Mouse (Mus musculus): ENCODE data around the gene Ccnq. TPM values are rescaled to one million over a fixed set of nuclear protein-coding genes. Genes with fewer than 3 reads are reported as not detected.

Gene Ccnq
- polyA plus RNA-seq, 1 experiment, result 75.6 TPM

GRCm38 (mm10) chr11:78751843-78752203 lies 294 bp upstream of the Ccnq start:
- WGBS, result 6% methylated on average over 2 of the region's 2 CpGs
- TF ChIP-seq CTCF (IDR thresholded peaks at IDR 0.05; ENCODE audit: borderline replicate concordance, control insufficient read depth, extremely low read depth, insufficient read depth, low read length, poor library complexity) (no peak), POLR2A (IDR thresholded peaks at IDR 0.05; ENCODE audit: control insufficient read depth, extremely low read depth, insufficient read depth, low read length, poor library complexity) (no peak)
- DNase-seq, result no peak
- no peaks in the 10 kb centered on the region for H3K27me3 ChIP-seq (ENCODE audit: control insufficient read depth, insufficient read depth, low read length)
- H3K4me3 ChIP-seq (ENCODE audit: control insufficient read depth, insufficient read depth, low read length), result peak overlapping the region; percentile 93
- no peak overlapping the region for H3K27ac ChIP-seq (ENCODE audit: control insufficient read depth, insufficient read depth, low read length)
- peaks cover 10% of the 10 kb centered on the region for H3K4me1 ChIP-seq (replicated peaks; ENCODE audit: control insufficient read depth, insufficient read depth, low read length)
- no peaks in the 10 kb centered on the region for H3K36me3 ChIP-seq (ENCODE audit: control insufficient read depth, insufficient read depth, low read length)

GRCm38 (mm10) chr11:78746264-78746663 lies 5.3 kb downstream of the Ccnq start:
- no peaks in the 10 kb centered on the region for H3K27me3 ChIP-seq (ENCODE audit: control insufficient read depth, insufficient read depth, low read length)
- no peak overlapping the region for H3K4me3 ChIP-seq (ENCODE audit: control insufficient read depth, insufficient read depth, low read length)
- TF ChIP-seq POLR2A (IDR thresholded peaks at IDR 0.05; ENCODE audit: control insufficient read depth, extremely low read depth, insufficient read depth, low read length, poor library complexity) (no peak), CTCF (IDR thresholded peaks at IDR 0.05; ENCODE audit: borderline replicate concordance, control insufficient read depth, extremely low read depth, insufficient read depth, low read length, poor library complexity) (no peak)
- 93% methylated on average over 7 of the region's 7 CpGs for WGBS
- H3K27ac ChIP-seq (ENCODE audit: control insufficient read depth, insufficient read depth, low read length), result no peak overlapping the region
- no peaks in the 10 kb centered on the region for H3K36me3 ChIP-seq (ENCODE audit: control insufficient read depth, insufficient read depth, low read length)
- H3K4me1 ChIP-seq (replicated peaks; ENCODE audit: control insufficient read depth, insufficient read depth, low read length), result peaks cover 8% of the 10 kb centered on the region
- DNase-seq, result no peak

GRCm38 (mm10) chr11:78745475-78745874 lies 6.1 kb downstream of the Ccnq start:
- Histone ChIP-seq H3K4me3 (ENCODE audit: control insufficient read depth, insufficient read depth, low read length) (no peak overlapping the region), H3K4me1 (replicated peaks; ENCODE audit: control insufficient read depth, insufficient read depth, low read length) (no peaks in the 10 kb centered on the region), H3K27me3 (ENCODE audit: control insufficient read depth, insufficient read depth, low read length) (no peaks in the 10 kb centered on the region), H3K27ac (ENCODE audit: control insufficient read depth, insufficient read depth, low read length) (no peak overlapping the region), H3K36me3 (ENCODE audit: control insufficient read depth, insufficient read depth, low read length) (no peaks in the 10 kb centered on the region)
- WGBS, result 80% methylated on average over 4 of the region's 4 CpGs
- no peak for DNase-seq
- TF ChIP-seq CTCF (IDR thresholded peaks at IDR 0.05; ENCODE audit: borderline replicate concordance, control insufficient read depth, extremely low read depth, insufficient read depth, low read length, poor library complexity), result no peak
- no peak for TF ChIP-seq POLR2A (IDR thresholded peaks at IDR 0.05; ENCODE audit: control insufficient read depth, extremely low read depth, insufficient read depth, low read length, poor library complexity)

GRCm38 (mm10) chr11:78742461-78742860 lies 9.1 kb downstream of the Ccnq start:
- TF ChIP-seq POLR2A (IDR thresholded peaks at IDR 0.05; ENCODE audit: control insufficient read depth, extremely low read depth, insufficient read depth, low read length, poor library complexity) (no peak), CTCF (IDR thresholded peaks at IDR 0.05; ENCODE audit: borderline replicate concordance, control insufficient read depth, extremely low read depth, insufficient read depth, low read length, poor library complexity) (no peak)
- WGBS, result 86% methylated on average over 3 of the region's 3 CpGs

GRCm38 (mm10) chr11:78741958-78742357 lies 9.6 kb downstream of the Ccnq start:
- no peak for DNase-seq
- H3K27me3 ChIP-seq (ENCODE audit: control insufficient read depth, insufficient read depth, low read length), result no peaks in the 10 kb centered on the region
- H3K4me1 ChIP-seq (replicated peaks; ENCODE audit: control insufficient read depth, insufficient read depth, low read length), result no peaks in the 10 kb centered on the region
- no peaks in the 10 kb centered on the region for H3K36me3 ChIP-seq (ENCODE audit: control insufficient read depth, insufficient read depth, low read length)
- H3K4me3 ChIP-seq (ENCODE audit: control insufficient read depth, insufficient read depth, low read length), result no peak overlapping the region
- 56% methylated on average over 7 of the region's 7 CpGs for WGBS
- H3K27ac ChIP-seq (ENCODE audit: control insufficient read depth, insufficient read depth, low read length), result no peak overlapping the region
- TF ChIP-seq CTCF (IDR thresholded peaks at IDR 0.05; ENCODE audit: borderline replicate concordance, control insufficient read depth, extremely low read depth, insufficient read depth, low read length, poor library complexity) (no peak), POLR2A (IDR thresholded peaks at IDR 0.05; ENCODE audit: control insufficient read depth, extremely low read depth, insufficient read depth, low read length, poor library complexity) (no peak)

More at GRCm38 (mm10) chr11:78742461-78742860, 9.1 kb downstream of the Ccnq start:
- no peaks in the 10 kb centered on the region for H3K4me1 ChIP-seq (replicated peaks; ENCODE audit: control insufficient read depth, insufficient read depth, low read length)
- DNase-seq, result no peak
- H3K36me3 ChIP-seq (ENCODE audit: control insufficient read depth, insufficient read depth, low read length), result no peaks in the 10 kb centered on the region
- no peak overlapping the region for H3K4me3 ChIP-seq (ENCODE audit: control insufficient read depth, insufficient read depth, low read length)
- no peak overlapping the region for H3K27ac ChIP-seq (ENCODE audit: control insufficient read depth, insufficient read depth, low read length)
- no peaks in the 10 kb centered on the region for H3K27me3 ChIP-seq (ENCODE audit: control insufficient read depth, insufficient read depth, low read length)

- H3K36me3 ChIP-seq (ENCODE audit: control insufficient read depth, insufficient read depth, low read length), result no peaks in the 10 kb centered on the region
- DNase-seq, result no peak
- H3K27ac ChIP-seq (ENCODE audit: control insufficient read depth, insufficient read depth, low read length), result no peak overlapping the region
- TF ChIP-seq POLR2A (IDR thresholded peaks at IDR 0.05; ENCODE audit: control insufficient read depth, extremely low read depth, insufficient read depth, low read length, poor library complexity) (no peak), CTCF (IDR thresholded peaks at IDR 0.05; ENCODE audit: borderline replicate concordance, control insufficient read depth, extremely low read depth, insufficient read depth, low read length, poor library complexity) (no peak)
- no peak overlapping the region for H3K4me3 ChIP-seq (ENCODE audit: control insufficient read depth, insufficient read depth, low read length)
- H3K27me3 ChIP-seq (ENCODE audit: control insufficient read depth, insufficient read depth, low read length), result no peaks in the 10 kb centered on the region
- H3K4me1 ChIP-seq (replicated peaks; ENCODE audit: control insufficient read depth, insufficient read depth, low read length), result no peaks in the 10 kb centered on the region
Measured at GRCm38 (mm10) chr11:78739361-78739760, 12.2 kb downstream of the Ccnq start.

- H3K4me3 ChIP-seq (ENCODE audit: control insufficient read depth, insufficient read depth, low read length), result no peak overlapping the region
- no peak overlapping the region for H3K27ac ChIP-seq (ENCODE audit: control insufficient read depth, insufficient read depth, low read length)
- 82% methylated on average over 3 of the region's 3 CpGs for WGBS
- H3K36me3 ChIP-seq (ENCODE audit: control insufficient read depth, insufficient read depth, low read length), result no peaks in the 10 kb centered on the region
- H3K4me1 ChIP-seq (replicated peaks; ENCODE audit: control insufficient read depth, insufficient read depth, low read length), result no peaks in the 10 kb centered on the region
- no peaks in the 10 kb centered on the region for H3K27me3 ChIP-seq (ENCODE audit: control insufficient read depth, insufficient read depth, low read length)
- TF ChIP-seq CTCF (IDR thresholded peaks at IDR 0.05; ENCODE audit: borderline replicate concordance, control insufficient read depth, extremely low read depth, insufficient read depth, low read length, poor library complexity), result no peak
- TF ChIP-seq POLR2A (IDR thresholded peaks at IDR 0.05; ENCODE audit: control insufficient read depth, extremely low read depth, insufficient read depth, low read length, poor library complexity), result no peak
- no peak for DNase-seq
Measured at GRCm38 (mm10) chr11:78736877-78737408, 14.6 kb downstream of the Ccnq start.
